Mouse (Mus musculus): ENCODE data around the gene Wfikkn2.

The Wfikkn2 gene

DNA sequence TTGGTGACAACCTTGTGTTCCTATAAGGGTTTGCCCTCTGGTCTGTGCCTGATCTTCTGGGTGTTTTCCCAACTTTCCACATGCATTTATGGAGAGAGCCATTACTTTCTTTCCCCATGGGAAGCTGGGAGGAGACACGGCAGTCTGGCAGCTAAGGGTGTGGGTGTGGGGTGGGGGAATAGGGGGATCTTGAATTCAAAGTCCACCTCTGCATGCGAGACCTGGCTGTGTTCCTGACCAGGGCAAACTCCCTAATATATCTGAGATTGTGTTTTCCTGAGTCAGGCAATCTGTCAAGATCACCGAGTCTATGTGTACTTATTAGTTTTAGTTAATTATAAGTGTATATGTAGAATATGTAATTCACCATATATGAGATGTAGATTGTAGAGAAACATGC is 49.5 kb downstream of the Wfikkn2 start:
- DNase-seq (ENCODE audit: extremely low read depth, low read depth): no peak

DNA sequence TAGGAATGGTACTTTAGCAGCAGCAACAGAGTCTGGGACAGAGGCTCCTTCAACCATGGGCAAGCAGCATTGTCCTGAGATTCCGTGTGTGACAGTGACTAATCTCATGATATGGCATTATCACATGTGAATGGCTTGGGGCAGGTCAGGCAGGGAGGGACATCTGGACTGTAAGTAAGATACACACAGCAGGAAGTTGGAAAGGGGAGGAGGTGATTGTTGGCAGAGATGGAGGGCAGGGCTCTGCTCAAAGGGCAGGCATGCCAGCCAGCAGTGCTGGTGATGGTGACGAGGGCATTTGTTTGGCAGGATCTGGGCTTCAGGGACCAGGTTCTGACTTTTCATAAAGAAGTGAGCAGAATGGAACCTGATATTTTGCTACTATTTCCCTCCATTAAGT is 52.7 kb downstream of the Wfikkn2 start:
- DNase-seq (ENCODE audit: extremely low read depth, low read depth): no peak

DNA sequence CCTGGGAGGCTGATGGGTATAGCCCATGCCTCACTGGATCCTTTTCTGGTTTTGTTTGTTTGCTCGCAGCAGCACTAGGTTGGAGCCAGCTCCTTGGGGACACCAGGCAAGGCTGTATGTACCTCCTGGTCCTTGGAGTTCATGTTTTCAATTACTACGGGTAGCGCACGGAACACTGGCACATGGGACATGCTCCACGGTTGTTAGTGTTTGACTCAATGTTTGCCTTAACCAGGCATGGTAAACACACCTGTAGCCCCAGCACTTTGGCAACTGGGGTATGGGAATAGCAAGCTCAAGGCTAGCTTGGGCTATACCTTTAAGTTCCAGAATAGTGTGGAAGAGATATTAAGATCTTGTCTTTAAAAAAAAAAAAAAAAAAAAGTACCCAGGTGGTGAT is 55.1 kb downstream of the Wfikkn2 start:
- no peak for DNase-seq (ENCODE audit: extremely low read depth, low read depth)

GRCm38 (mm10) chr11:94189579-94189978 is 56.2 kb downstream of the Wfikkn2 start:
- peak; percentile 46 for DNase-seq (ENCODE audit: extremely low read depth, low read depth)
